Mouse (Mus musculus) gastrocnemius, adult 8-10 months (tissue): ENCODE measurements around the gene Eva1c. TPM values are rescaled to one million over a fixed set of nuclear protein-coding genes. Genes with fewer than 3 reads are reported as not detected.

Experiments
- DNase-seq, 2 experiments: peaks; one replicate each; pipeline ENCODE4 v3.0.0; 2022; ENCODE audit warnings: low spot score in 2 of 2
- total RNA-seq, 4 experiments: library from RNA; stranded (reverse); gene quantifications; 2 replicates each; pipeline ENCODE4 v1.2.4; 2022

Eva1c gene
- total RNA-seq, 4 experiments from 2014 or later: 0.34 to 0.56 (median 0.38) TPM; not detected in 1

GRCm38 (mm10) chr16:90864693-90865092 lies 38.2 kb downstream of the Eva1c start:
- DNase-seq: no peak

- DNase-seq: no peak
Observed at GRCm38 (mm10) chr16:90865652-90866051, 39.1 kb downstream of the Eva1c start.

DNA sequence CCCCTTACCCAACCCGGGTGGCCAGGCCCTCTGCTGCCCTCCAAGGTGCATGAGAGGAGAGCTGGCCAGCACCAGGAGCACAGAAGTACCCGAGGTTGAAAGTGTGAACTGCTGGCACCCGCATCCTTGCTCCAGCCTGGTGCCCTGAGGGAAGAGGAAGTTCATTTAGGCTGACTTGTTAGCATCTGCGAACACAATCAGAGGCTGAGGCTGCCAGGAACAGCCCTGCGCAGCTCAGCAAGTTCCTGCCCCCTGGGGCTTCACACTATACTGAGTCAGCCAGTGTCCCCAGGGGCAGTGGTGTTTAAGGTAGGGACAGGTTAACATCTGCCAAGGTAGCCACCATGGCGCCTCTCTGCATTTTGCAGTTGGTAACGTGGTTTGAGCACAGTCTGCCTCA lies 41.6 kb downstream of the Eva1c start:
- DNase-seq: no peak

DNA sequence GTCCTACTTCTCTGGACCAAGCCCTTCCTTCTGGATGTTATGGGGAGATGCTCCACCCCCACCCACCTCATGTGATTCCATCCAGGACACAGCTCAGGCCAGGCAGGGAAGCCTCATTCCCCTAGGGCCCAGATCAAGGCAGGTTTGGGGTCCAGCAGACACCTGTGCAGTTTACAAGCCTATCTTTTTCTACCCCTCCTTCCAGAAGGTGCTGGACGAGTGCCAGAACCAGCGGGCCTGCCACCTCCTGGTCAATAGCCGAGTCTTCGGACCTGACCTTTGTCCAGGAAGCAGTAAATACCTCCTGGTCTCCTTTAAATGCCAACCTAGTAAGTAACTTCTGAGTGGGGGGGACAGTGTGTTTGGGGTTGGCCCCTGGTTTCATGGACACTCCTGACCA lies 42.8 kb downstream of the Eva1c start:
- DNase-seq: no peak

- DNase-seq: no peak
Observed at GRCm38 (mm10) chr16:90872936-90873335, 46.4 kb downstream of the Eva1c start.

DNA sequence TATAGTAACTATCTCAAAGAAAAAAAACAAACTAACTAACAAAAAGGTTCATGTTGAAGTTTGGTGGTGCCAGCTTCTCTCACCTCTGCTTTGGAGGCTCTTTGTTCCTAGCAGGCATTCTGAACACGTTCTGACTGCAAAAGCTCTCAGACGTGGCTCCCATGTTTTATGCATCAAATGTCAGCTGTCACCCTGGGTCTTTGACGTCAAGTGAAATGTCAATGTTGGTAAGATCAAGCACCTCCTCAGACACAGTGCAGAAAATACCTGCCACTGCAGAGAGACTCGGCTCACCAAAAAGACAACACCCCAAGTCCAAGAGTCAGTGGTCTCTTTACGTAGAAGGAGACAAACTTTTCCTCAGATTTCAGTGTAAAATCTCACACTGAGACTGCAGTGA lies 48.0 kb downstream of the Eva1c start:
- no peak for DNase-seq

DNA sequence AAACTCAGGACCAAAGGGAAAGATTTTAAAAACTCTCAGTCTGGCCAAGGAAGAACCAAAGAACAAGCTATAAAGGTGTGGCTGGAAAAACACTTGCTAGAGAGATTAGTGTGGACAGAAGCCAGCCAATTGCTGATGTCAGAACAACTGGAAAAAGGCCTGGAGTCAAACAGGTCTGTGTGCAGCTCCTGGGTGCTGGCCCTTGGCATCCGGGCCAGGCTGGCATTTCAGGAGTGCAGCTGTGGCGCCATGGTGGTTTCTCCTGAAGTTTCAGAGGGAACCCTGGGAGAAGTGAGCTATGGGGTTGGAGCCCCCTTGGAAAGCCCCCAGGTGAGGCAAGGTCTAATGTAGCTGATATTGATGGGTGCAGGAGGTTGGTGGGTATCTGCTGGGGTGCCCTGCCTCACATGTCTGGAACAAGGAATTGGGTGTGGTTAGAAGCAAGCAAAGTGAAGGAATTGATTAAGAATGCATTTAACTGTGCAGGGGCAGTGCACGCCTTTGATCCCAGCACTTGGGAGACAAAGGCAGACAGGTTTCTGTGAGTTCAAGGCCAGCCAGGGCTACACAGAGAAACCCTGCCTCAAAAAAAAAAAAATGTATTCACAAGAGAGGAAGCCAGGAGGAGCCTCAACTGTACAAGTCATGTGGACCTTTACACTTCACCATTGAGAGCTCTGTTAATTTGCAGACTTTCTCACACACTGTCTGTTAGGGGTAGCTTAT lies 51.8 kb downstream of the Eva1c start:
- no peak for DNase-seq

- DNase-seq: no peak
Observed at GRCm38 (mm10) chr16:90882501-90882977, 56.0 kb downstream of the Eva1c start.

DNA sequence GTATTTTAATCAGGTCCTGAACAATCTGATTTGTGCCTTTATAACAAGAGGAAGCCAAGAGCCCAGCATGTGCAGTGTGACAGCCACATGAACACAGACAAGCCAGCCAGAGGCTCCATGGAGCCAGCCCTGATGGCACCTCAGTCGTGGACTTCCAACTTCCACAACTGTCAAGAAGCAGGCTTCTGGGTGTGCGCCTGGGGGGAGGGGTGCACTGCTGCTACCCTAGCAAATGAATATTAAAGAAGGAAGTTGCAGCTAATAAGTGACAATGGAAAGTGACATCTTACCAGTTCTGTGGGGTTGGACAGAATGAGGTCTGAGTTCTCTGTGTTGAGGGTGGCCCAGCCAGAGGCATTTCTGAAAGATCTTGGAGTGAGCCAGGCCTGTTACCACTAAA lies 58.8 kb downstream of the Eva1c start:
- no peak for DNase-seq

DNA sequence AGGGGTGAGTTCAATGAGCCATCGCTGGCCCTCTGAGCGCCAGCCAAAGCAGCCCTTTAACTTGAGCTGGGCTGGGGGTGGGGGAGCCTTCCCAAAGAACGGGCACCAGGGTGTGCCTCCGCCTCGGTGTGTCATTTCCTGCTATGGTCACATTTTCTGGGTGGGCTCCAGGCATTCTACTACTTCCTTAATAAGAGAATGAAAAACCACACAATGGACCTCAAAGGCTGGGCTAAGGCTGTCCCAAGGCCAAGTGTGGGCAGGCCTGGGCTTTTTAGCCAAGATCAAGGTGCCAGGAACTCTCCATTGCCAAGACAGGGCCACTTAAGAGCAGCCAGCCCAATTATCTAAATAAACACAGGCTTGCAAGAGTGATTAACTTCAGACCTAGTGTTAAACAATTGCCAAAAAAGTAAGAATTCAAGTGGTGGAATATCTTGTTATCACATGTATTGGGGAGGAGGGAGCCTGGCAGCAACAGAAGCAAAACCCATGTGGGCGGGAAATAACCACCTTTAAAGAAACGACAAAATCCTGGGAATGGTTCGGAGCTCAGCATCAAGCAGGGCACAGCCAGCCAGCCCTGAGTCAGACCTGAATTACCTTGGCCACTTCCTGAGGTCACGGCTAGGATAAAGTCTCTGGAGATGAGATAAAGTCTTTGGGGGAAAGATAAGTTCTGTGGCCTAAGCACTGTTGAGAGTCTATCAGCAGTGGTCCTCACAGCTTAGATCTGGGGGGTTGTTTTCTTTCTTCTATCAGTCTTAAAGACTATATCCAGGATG lies 59.5 kb downstream of the Eva1c start:
- no peak for DNase-seq

DNA sequence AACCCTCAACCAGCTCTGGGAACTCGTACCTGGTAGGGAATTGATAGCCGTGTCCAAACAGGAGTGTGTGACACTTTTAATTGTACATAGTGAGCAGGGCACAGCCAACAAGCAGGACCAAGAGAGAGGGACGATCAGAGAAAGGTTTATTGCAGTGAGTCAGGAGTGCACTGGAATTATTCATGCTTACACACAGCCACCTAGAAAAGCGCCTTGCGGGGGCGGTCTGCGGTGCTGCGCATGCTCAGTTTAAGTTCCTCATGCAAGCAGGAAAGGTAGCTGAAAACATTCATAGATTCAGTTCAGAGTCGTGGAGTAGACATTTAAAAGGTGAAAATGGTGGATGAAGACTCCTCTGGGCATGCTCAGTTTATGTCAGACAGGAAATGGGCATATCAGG lies 64.2 kb downstream of the Eva1c start:
- no peak for DNase-seq

- no peak for DNase-seq
Observed at GRCm38 (mm10) chr16:90891601-90892000, 65.1 kb downstream of the Eva1c start.

- no peak for DNase-seq
Observed at GRCm38 (mm10) chr16:90892081-90892480, 65.6 kb downstream of the Eva1c start.

- no peak for DNase-seq
Observed at GRCm38 (mm10) chr16:90893019-90893418, 66.5 kb downstream of the Eva1c start.

DNA sequence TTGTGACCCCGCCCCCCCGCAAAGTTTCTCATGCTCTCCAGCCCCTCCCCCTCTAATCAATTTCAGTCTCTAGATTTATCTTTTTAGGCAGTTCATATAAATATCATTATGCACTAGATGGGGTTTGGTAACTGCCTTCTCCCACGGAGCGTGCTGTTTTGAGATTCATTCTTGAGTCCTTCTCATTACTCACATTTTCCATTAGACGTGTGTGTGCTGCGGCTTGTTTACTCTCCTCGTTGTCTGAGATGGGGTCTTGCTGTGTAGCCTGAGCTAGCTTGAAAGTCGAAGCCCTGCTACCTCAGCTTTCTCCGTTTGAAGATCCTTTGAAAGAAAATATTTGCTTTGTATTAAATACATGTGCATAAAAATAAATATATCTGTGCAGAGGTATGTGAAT lies 67.3 kb downstream of the Eva1c start:
- DNase-seq: no peak

DNA sequence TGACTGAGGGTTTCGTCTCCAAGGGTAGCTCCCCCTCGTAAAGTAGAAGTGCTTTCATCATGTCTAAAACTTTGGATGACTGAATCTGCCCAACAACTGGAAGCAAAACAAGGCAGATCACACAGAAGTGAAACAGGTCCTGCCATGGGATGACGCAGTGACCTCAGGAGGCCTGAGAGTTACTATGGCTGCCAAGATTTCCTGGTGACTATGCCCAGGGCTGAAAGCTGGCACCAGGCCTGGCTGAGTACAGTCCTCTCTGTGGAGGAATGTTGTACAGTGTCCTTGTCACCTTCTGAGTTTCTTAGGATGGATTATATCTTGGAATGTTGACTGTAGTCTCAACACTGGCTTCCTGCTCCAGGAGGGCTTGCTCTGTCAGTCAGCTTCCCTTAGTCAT lies 71.1 kb downstream of the Eva1c start:
- no peak for DNase-seq

GRCm38 (mm10) chr16:90899498-90899897 lies 73.0 kb downstream of the Eva1c start:
- no peak for DNase-seq

DNA sequence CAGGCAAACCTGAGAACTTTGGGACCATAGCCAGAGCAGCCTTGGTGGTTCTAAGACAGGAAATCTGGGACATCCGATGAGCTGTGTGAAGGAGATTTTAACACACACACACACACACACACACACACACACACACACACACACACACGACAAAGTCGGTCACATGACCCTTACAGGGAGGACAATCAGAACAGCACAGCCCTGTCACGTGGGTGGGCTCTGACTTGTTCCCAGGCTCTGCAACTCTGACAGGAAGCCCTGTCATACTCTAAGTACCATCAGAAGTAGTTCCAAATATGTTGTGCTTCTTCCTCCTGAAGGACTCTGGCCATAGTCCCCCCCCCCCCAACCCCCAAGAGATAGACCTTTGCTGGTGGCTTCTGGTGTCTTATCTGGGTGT lies 74.8 kb downstream of the Eva1c start:
- DNase-seq: no peak

GRCm38 (mm10) chr16:90903300-90903699 lies 76.8 kb downstream of the Eva1c start:
- DNase-seq: no peak

DNA sequence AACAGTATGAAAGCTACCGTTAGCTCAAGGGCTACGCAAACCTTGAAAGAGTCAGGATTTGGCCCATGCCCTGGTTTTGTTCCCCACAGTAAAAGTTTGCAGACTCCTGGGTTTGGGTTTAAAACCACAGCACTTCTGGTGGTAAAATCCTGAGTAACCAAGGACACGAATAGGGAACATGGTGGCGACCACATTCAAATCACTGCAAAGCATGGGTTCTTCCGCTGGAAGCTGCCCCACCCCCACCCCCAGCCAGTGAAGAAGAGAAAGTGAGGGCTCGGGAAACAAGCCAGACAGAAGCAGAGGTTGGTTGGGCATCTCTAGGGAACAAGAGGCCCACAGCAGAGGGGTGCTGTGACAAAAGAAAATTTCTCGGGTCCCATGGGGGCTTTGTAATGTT lies 80.7 kb downstream of the Eva1c start:
- no peak for DNase-seq

- DNase-seq: no peak
Observed at GRCm38 (mm10) chr16:90910855-90911533, 84.5 kb downstream of the Eva1c start.

DNA sequence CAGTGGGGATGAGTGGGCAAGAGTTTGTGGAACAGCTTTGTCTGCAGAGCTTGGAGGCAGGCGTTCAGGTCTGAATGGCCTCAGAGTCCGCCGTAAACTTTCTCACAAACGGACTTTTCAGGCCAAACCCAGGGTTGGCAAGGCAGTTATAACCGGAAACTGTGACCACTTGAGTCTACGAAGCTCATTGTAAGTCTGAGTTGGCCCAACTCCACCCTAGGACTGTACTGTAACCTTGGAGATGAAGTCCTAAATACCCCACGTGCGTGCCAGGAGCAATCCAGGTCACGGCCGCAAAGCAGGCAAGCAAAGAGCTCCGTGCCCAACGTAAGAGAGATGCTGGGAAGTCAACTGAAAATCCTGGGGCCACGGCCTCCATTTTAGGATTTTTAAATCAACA lies 85.2 kb downstream of the Eva1c start:
- no peak for DNase-seq
